Mouse (Mus musculus) v-Abl transformed pro-B cells (cell line): ENCODE data around the gene Capns1.
"Not testable (repeated sequence)": the region's sequence is repeated elsewhere in the genome, so short reads cannot be mapped to it uniquely, and the experiment has no call there.

Experiments used
- in situ Hi-C, 2 experiments: fragments of 400-800 bp; cut with MboI; formaldehyde crosslinking; loops; one replicate each; pipeline ENCODE4 v1.15.1; 2025; ENCODE audit not compliant: unreplicated experiment in 2 of 2

The Capns1 gene

DNA sequence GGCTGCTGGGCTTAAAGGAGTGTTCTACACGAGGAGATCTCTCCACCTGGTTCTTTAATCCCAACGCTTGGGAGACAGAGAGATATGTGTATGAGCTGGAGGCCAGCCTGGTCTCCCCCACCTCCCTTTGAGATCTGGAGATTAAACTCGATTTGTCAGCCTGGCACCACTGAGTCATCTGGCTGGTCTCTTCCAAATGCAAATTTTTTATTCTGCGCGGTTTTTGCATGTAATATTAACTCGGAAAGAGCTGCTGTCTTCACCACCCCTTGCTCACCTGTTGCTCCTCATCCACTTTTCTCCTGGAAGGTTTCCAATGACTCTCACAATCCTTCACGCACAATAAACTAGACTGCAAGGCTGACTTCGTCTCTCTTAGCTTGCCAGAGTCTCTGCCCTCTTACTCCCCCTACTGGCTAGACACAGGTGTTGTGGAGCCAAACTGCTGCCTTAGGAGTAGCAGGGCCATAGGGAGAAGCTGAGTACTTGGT, at the start of gene Capns1:
Gene Capns1, minus strand, starts transcription at position 331 of the 491 bp plus-strand sequence.
- in situ Hi-C loops: no loop called here

DNA sequence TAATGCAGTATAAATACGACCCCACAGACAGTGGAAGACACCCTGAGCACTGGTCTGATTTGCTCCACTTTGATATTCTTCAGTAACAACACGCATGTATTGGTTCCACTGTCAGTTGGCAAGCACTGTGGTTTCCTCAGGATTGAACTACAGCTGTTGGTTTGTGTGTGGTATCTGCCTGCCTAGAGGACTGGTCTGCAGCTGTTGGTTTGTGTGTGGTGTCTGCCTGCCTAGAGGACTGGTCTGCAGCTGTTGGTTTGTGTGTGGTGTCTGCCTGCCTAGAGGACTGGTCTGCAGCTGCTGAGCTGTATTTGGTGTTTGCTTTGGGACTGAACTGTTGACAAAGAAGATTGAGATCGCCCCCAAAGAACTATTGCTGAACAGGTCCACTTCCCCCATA, 38.8 kb upstream of the Capns1 start:
- in situ Hi-C loops: not testable (repeated sequence)

DNA sequence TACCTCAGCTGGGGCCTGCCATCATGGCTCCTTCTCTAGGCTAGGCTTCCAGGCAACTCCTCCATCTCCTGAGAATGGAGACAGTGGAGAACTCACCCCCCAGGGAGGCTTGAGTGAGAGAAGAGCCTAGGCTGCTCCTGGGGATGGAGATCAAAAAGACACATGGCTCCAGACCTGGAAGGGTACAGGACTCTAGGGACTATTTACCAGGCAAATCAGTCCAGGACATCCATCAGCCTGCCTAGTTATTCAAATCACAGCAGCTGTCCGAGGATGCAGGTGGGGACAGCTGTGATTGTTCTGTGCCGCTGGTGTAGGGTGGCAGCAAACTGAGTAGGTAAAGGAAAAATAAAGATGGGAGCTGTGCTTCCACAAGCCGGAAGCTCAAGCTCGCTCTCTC, 37.0 kb upstream of the Capns1 start, which contains the start of gene Ovol3:
Gene Ovol3, minus strand, starts transcription at position 101 of the 400 bp plus-strand sequence.
- in situ Hi-C loops: no loop called here

DNA sequence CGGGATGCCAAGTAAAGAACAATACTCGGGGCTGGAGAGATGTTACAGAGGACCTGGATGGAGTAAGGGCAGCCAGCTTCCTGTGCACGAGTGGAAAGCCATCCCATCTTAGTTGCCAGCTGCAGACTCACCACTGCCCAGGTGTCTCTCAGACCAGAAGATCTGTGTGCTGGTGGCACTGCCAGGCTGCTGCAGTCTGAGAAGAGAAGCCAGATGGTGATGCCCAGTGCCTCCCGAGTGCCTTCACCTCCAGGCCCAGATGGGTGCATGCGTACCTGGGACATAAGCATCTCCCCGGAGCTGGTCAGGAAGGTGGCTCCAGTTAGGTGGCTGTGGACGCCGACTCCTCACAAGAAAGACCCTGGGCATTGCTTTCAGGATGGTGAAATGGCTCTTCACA, 36.5 kb upstream of the Capns1 start:
- in situ Hi-C loops: no loop called here

DNA sequence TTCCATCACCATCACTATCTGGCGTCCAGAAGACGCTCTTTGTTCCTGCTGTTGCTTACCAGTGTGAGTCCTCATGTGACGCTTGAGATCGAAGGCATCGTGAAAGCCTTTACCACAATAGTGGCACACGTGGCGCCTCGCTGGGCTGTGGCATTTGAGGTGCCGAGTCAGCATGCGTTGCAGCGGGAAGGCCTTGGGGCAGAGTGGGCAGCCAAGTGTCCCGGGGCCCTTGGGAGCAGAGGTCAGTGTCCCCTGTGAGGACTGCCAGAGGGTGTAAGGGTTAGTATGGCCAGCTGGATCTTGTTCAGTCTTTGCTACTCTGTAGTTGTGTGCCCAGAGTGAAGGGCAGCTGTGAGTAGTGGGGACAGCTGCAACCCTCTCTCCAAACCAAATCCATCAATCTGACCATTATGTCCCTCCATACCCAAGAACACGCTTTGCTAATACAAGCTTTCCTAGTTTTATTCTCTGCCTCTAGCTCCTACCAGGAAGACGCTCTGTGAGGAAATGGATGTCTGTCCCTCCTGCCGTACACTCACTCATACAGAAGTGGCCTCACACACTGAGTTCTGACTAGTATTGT, 35.8 kb upstream of the Capns1 start:
- in situ Hi-C loops: no loop called here

DNA sequence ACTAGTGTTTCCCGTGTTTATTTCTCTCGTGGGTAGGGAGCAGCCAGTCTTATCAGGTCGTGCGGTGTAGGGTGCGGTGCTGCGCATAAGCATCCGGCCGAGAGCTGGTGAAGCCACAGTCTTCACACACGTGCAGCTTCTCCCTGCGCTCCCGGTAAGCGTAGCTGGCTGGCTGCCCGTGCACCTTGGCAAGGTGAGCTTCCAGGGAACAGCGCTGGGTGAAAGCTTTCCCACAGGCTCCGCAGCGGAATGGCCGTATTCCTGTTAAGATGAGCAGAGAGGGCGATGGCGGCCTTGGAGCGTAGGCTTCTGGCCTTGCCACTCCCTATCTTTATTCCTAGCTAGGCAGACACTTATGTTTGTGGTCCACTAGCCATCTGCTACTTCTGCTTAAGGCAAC, 34.8 kb upstream of the Capns1 start:
- in situ Hi-C loops: no loop called here

DNA sequence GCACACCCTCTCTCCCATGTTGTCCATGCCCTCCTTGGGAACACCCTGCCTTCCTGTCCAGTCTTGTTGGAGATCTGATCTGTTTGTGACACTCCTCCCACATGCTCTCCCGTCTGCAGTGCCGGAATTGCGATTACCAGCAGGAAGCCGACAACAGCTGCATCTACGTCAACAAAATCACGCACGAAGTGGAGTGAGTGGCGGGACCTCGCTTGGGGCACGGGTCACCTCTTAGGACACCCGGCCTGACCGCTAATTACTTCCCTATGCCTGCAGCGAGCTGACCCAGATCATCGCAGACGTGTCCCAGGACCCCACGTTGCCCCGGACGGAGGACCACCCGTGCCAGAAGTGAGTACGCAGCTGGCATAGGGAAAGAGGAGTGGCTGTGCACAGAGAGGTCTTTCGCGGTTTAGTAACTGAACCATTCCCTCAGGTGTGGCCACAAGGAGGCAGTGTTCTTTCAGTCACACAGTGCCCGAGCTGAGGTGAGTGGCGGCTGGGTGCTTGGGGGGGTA, 34.1 kb upstream of the Capns1 start:
- in situ Hi-C loops: no loop called here

DNA sequence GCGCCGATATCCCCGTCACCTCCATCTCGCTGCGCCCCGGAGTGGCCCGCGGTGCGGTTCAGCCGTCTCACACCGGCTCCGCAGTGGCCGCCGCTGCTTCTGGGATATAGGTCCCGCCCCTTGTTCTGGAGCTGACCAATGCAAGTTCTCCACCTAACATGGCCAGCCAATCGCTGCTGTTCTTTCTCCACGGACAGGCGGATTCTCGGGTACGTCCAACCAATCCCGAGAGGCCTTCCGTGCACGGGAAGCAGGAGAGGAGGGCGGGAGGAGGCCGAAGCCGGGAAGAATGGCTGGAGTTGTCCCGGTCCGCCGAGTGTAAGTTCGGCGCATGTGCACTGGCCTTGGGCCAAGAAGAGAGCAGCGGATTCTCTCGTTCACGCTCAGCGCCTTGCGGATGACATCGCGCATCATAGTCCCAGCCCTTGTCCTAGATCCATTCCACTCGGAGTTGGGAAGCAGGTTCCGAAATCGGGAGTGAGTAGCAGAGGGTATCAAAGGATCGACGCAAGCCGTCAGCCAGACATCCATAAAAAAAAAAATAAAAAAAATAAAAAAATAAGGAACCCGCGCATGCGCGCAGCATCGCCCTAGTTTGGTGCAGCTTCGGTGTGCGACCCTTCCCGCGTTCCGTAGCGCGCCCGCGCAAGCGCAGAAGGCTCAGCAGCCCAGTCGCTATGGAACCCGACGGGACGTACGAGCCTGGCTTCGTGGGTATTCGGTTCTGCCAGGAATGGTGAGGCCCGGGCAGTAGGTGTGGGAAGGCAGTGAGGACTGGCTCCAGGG, 33.3 kb upstream of the Capns1 start, which contains the start of the genes Polr2i and Tbcb:
Gene Polr2i, plus strand, starts transcription at position 280 of the 786 bp plus-strand sequence.
Gene Tbcb, minus strand, starts transcription at position 604 of the 786 bp plus-strand sequence.
- in situ Hi-C loops: no loop called here

DNA sequence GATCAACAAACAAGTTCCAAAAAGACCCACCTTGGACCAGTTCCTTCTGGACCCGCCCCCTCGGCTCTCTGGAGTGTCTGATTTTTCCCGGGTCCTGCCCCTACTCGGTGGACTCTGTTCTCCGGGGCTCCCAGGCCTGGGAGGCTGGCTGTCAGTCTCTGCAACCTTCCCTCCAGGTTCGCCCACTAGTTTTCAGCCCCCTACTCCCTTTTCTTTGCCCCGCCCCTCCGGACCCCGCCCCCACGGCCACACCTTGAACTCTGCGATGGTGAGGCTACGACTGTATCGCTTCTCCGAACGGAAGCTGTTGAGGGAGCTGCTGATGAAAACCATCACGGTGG, 32.7 kb upstream of the Capns1 start:
- in situ Hi-C loops: no loop called here

DNA sequence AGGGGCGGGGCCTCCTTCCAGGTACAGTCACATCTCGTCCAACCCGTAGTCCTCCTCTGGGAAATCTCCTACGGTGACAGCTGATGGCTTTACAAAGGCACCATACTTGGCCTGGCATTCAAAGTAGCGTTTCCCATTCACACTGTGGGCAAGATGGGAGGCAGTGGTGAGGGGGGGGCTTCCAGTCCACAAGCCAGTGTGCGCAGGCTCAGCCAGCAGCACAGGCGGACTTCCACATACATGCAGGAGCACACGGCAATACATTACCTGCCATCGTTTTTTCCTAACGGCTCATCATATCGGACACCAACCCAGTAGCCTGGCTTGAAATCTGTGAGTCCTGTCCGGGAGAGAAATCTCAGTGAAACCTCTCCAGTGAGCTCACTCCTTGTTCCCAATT, 25.6 kb upstream of the Capns1 start:
- in situ Hi-C loops: no loop called here

DNA sequence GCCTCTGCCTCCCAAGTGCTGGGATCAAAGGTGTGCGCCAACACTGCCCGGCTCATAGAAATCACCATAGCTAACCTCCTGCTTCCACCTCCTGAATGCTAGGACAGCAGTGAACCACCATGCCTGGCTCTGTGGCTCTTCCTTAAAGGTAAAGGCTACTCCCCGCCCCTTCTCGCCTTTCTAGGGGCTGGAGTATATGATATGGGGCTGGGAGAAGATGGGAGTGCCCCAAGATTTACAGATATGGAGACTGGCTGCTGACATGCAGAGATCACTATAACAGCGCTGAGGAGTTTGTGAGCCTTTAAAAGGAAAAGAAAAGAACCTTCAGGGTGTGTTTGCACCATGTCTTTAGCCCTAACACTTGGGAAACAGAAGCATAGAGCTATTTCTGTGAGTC, 23.6 kb upstream of the Capns1 start:
- in situ Hi-C loops: no loop called here

DNA sequence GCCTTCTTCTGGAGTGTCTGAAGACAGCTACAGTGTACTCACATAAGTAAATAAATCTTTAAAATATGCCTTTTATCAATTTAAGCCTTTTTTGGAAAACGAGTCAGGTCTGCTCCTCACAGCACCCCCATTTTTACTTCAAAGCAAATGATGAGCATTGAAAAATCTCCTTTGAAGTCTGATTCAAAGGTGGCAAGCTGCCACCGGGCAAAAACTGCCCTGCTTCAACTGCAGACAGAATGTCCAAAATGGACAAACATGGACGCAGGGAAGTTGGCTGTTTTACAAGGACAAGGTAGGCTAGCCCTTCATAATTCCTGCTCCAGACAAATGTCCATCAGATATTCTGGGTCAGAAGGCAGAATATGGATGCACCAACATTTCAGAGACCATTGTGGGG, 22.8 kb upstream of the Capns1 start:
- in situ Hi-C loops: no loop called here

DNA sequence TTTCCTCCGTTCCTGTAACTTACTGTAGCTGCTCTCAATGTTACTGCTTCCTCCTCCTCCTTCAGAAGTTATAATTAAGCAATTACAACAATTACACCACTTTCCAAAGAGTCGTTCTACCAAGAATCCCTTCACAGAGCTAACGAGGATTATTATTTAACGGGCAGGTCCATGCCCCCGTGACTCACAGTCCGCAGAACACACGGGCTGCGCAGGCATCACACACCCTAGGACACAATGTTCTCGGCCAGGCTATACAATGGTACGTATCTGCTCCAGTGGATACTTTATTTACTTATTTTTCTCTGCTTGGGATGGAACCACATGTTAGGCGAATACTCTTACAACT, 21.4 kb upstream of the Capns1 start:
- in situ Hi-C loops: no loop called here

DNA sequence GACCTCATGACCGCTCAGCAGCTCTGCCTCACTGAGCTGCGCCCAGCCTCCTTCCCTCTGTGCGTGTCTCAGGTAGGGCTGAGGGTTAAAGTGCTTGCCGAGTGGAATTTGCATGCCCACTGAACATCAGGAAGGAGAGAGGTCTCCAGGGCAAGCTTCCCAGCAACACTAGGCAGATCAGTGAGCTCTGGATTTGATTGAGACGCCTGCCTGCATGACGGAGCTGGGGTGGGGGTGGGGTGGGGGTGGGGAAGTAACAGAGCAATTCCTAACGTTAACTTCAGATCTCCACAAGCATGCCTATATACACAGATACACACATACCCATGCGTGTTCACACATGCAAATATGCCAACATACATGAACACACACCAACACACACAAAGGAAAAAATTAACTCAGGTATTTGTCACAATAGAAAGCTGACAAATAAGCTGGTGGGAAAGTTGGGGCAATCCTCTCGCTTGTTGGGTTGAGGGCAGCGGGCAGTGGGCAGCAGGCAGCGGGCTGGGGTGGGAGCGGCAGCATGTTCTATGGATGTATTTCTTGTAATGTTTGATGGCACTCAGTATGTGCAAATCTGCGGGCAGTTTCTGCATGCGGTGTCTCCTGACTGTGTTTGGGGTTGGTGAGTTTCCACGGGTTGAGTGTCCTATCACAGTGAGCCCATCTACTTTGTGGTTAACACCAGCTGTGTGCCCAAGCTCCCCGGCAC, 20.8 kb upstream of the Capns1 start:
- in situ Hi-C loops: loop anchor here in 1 of 2 experiments (5.0 kb wide), 1 partner anchor 37 kb away; the partner anchor contains the start of gene Cox7a1

DNA sequence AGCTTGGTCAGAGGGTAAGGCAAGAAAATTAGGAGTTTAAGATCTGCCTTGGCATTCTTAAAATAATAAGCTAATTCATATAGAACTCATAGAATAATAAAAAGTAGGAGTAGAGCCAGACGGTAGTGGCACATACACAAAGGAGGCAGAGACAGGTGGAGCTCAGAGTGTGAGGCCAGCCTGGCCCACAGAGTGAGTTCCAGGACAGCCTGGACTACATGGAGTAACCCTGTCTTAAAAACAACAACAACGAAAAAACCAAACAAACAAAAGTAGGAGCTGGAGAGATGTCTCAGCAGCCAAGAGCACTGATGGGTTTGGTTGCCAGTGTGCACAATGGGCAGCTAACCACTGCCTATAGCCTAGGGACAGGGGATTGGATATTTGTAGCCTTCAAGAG, 18.7 kb upstream of the Capns1 start:
- in situ Hi-C loops: loop anchor here in 1 of 2 experiments (5.0 kb wide), 1 partner anchor 35 kb away; the partner anchor contains the start of gene Cox7a1

DNA sequence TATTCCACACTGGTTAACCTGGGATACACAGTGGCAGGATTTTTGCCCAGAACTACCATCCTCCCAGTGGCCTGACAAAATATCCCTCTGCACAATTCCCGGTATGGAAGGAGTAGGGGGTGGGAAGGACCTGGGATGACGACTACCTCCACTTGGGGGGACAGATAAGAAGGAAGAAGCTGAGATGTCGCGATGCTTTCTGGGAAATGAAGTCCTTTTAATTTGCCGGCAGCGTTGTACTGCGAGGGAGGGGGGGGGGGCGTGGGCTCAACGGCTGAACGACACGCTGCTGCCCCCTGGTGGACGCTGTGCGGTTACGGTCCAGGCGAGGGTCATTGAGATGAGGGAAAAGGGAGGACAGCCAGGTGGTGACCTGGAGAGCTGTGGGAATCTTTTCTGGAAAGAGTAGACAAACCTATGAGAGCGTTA, 18.1 kb upstream of the Capns1 start:
- in situ Hi-C loops: loop anchor here in 1 of 2 experiments (5.0 kb wide), 1 partner anchor 34 kb away; the partner anchor contains the start of gene Cox7a1

DNA sequence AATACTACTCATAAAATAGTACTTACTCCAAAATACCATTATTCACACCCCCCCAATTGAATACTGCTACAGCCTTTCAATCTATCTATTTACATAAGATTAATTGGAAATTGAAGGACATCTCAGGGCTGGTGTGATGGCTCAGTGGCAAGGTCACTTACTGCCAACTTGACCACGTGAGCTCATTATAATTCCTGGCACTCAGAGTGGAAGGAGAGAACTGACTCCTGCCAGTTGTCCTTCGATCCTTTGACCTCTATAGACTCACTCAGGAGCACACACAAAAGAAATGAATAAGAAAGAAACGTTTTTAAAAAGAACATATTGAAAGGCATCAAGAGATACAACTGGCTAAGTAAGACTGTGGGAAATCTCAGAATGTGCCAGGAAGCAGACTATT, 17.3 kb upstream of the Capns1 start:
- in situ Hi-C loops: loop anchor here in 1 of 2 experiments (5.0 kb wide), 1 partner anchor 34 kb away; the partner anchor contains the start of gene Cox7a1

DNA sequence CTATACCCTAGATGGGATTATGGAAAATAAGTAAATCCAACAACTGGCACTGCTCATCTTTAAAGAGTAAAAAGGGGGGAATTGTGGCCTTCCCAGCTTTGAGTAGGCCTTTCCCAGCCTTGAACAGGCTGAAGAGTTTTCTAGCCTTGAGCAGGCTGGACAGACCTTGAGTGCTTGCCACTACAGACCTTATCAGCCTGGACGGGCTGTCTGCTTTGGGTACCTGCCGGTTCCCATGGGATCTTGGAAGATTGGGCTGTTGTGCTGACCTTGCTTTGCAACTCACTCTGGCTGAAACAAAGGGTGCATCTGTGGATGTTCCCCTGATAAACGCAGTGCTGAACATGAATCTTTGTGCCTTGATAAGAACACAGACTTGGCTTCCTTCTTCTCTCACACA, 15.3 kb upstream of the Capns1 start:
- in situ Hi-C loops: loop anchor here in 1 of 2 experiments (5.0 kb wide), 1 partner anchor 42 kb away; no protein-coding TSS in a partner anchor

DNA sequence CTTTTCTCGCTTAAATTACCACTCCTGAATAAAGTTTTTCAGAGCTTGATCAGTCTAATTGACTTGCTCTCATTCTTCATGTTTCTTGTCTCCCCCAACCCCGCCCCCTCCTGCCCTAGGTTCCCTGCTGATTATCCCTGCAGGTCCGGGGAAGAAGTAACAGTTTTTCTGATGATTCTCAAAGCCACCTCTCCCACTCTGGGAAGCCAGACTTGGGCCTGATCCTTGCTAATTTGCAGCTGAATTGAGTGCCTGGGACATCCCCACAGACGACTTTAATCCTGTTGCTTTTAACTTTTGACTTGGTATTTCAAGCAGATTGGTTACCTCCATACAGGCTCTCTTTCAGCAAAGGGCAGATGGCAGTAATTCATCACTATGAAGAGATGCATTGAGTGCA, 12.4 kb upstream of the Capns1 start:
- in situ Hi-C loops: loop anchor here in 1 of 2 experiments (5.0 kb wide), 1 partner anchor 39 kb away; no protein-coding TSS in a partner anchor

DNA sequence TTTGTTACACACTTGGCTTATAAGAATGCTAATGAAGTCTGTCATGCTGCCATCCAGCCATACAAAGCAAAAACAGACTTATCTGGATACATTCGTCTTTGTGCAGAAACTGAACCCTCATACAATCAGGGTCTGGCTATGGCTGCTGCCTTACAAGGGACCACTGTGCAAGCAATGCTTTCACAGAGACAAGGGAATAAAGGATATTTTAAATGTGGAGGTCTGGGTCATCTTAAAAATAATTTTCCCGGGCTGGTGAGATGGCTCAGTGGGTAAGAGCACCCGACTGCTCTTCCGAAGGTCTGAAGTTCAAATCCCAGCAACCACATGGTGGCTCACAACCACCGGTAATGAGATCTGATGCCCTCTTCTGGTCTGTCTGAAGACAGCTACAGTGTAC, 7.8 kb upstream of the Capns1 start:
- in situ Hi-C loops: loop anchor here (5.0 to 10.0 kb wide), 2 partner anchors 192 to 194 kb away; no protein-coding TSS in a partner anchor
